Mouse (Mus musculus): ENCODE results near the gene Sv2b.

- TF ChIP-seq CTCF (IDR thresholded peaks at IDR 0.05; ENCODE audit: low read depth): peak; percentile 39
- TF ChIP-seq EP300 (optimal IDR thresholded peaks at IDR 0.05): no peak
Measured at GRCm38 (mm10) chr7:75139306-75139705, 169.8 kb downstream of the Sv2b start.

Measured in stomach, postnatal 0 days (tissue).